Mouse (Mus musculus): ENCODE results near the gene Vps37d. TPM values are rescaled to one million over a fixed set of nuclear protein-coding genes. Genes with fewer than 3 reads are reported as not detected.

Vps37d gene
- polyA plus RNA-seq, 1 experiment from 2014 or later, result 18.1 TPM

GRCm38 (mm10) chr5:135107521-135108501 is 29.7 kb upstream of the Vps37d start:
- no peak for DNase-seq (ENCODE audit: low read depth, low spot score)
- CTCF ChIA-PET, result no interaction called here
- in situ Hi-C loops (cut with MboI; ENCODE audit: low pct_unique_long_range_greater_than_20kb), result no loop called here
- ATAC-seq, result no peak
- H3K27me3 ChIP-seq, result peaks cover 5% of the 10 kb centered on the region
- no peak for TF ChIP-seq CTCF (IDR thresholded peaks at IDR 0.05)
- POLR2A ChIA-PET, result no interaction called here

GRCm38 (mm10) chr5:135106758-135107256 is 28.7 kb upstream of the Vps37d start:
- in situ Hi-C loops (cut with MboI; ENCODE audit: low pct_unique_long_range_greater_than_20kb), result no loop called here
- ATAC-seq (no peak), DNase-seq (ENCODE audit: low read depth, low spot score) (no peak)
- TF ChIP-seq CTCF (IDR thresholded peaks at IDR 0.05), result no peak
- H3K27me3 ChIP-seq, result peaks cover 5% of the 10 kb centered on the region
- POLR2A ChIA-PET, result no interaction called here
- CTCF ChIA-PET, result no interaction called here

GRCm38 (mm10) chr5:135103999-135104660 is 26.1 kb upstream of the Vps37d start:
- peaks cover 5% of the 10 kb centered on the region for H3K27me3 ChIP-seq
- no peak for ATAC-seq
- no peak for DNase-seq (ENCODE audit: low read depth, low spot score)
- POLR2A ChIA-PET, result no interaction called here
- TF ChIP-seq CTCF (IDR thresholded peaks at IDR 0.05), result no peak
- in situ Hi-C loops (cut with MboI; ENCODE audit: low pct_unique_long_range_greater_than_20kb), result no loop called here
- CTCF ChIA-PET, result interaction anchor here (1.4 kb wide), 1 partner anchor 88 kb away, joined by 4 read pairs; no protein-coding TSS in a partner anchor

DNA sequence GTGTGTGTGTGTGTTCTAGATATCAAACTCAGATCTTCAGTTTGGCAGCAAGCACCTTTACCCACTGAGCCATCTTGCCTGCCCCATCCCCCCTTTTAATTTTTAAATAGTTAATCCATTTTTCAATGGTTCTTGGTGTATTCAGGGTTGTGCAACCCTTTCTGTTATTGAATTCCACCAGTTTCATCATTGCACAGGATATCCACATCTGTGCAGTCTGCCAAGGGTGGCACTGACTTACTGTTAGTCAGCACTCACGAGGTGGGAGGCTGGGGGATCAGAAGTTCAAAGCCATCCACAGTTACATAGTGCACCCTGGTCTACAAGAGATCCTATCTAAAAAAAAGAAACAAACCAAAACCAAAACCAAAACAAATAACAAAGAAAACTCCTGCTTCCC is 22.9 kb upstream of the Vps37d start:
- TF ChIP-seq CTCF (IDR thresholded peaks at IDR 0.05), result no peak
- CTCF ChIA-PET, result no interaction called here
- in situ Hi-C loops (cut with MboI; ENCODE audit: low pct_unique_long_range_greater_than_20kb), result no loop called here
- ATAC-seq (no peak), DNase-seq (ENCODE audit: low read depth, low spot score) (no peak)
- no peaks in the 10 kb centered on the region for H3K27me3 ChIP-seq
- POLR2A ChIA-PET, result no interaction called here

DNA sequence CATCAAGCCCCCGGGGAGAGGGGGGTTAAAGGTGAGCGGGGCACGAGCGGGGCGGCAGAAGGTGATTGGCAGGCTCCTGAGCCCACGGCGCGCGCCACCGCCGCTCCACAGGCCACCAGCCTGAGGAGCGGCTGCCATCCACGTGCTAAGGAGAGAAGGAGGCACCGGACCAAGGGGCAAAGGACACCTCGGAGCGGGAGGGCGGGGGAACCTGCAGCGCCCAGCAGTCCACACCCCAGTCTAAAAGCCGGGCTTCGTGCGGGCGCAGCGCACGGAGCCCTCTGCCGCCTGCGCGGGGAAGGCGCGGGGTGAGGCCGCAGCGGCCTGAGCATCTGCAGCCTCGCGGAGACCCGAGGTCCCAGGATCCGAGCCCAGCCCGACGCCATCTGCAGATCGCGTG is 11.6 kb upstream of the Vps37d start, which contains the start of gene Mlxipl:
Gene Mlxipl (plus strand): TSS at position 238 of the 400 bp plus-strand sequence.
- DNase-seq (ENCODE audit: low read depth, low spot score) (no peak), ATAC-seq (no peak)
- H3K27me3 ChIP-seq, result peaks cover 28% of the 10 kb centered on the region
- in situ Hi-C loops (cut with MboI; ENCODE audit: low pct_unique_long_range_greater_than_20kb), result no loop called here
- ChIA-PET CTCF (no interaction called here), POLR2A (no interaction called here)
- TF ChIP-seq CTCF (IDR thresholded peaks at IDR 0.05), result no peak

- DNase-seq (ENCODE audit: low read depth, low spot score), result no peak
- POLR2A ChIA-PET, result no interaction called here
- in situ Hi-C loops (cut with MboI; ENCODE audit: low pct_unique_long_range_greater_than_20kb), result no loop called here
Observed at GRCm38 (mm10) chr5:135086871-135087270, 8.8 kb upstream of the Vps37d start.

GRCm38 (mm10) chr5:135080539-135080938 is 2.5 kb upstream of the Vps37d start:
- ChIA-PET POLR2A (no interaction called here), CTCF (interaction anchor here (1.0 kb wide), 1 partner anchor 65 kb away, joined by 5 read pairs; no protein-coding TSS in a partner anchor)
- no peak for ATAC-seq
- no peak for TF ChIP-seq CTCF (IDR thresholded peaks at IDR 0.05)
- in situ Hi-C loops (cut with MboI; ENCODE audit: low pct_unique_long_range_greater_than_20kb), result no loop called here
- no peaks in the 10 kb centered on the region for H3K27me3 ChIP-seq
- no peak for DNase-seq (ENCODE audit: low read depth, low spot score)

More at GRCm38 (mm10) chr5:135086871-135087270, 8.8 kb upstream of the Vps37d start:
- no peak for TF ChIP-seq CTCF (IDR thresholded peaks at IDR 0.05)
- peaks cover 14% of the 10 kb centered on the region for H3K27me3 ChIP-seq
- no peak for ATAC-seq
- CTCF ChIA-PET, result no interaction called here

DNA sequence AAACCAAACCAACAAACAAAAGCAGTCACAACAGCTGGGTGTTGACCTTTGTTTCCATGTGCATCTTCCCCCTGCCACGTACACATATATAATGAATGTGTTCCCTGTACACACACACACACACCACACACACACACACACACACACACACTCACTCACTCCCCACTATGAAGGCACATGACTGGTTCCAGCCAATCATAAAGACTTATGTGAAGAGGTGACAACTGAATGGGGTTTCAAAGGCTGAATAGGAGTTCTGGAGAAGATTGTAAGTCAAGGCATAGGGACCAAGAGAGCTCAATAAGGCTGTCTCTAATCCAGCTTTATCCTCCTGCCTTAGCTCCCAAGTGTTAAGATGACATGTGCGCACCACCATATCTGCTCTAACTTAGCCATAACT is 1.5 kb upstream of the Vps37d start:
- in situ Hi-C loops (cut with MboI; ENCODE audit: low pct_unique_long_range_greater_than_20kb), result no loop called here
- ChIA-PET CTCF (interaction anchor here (1.0 kb wide), 1 partner anchor 64 kb away, joined by 5 read pairs; no protein-coding TSS in a partner anchor), POLR2A (interaction anchor here (0.6 to 1.8 kb wide), 3 partner anchors 17 to 1103 kb away, joined by 3 to 6 read pairs (median 4); no protein-coding TSS in a partner anchor)
- DNase-seq (ENCODE audit: low read depth, low spot score) (no peak), ATAC-seq (no peak)
- no peak for TF ChIP-seq CTCF (IDR thresholded peaks at IDR 0.05)
- H3K27me3 ChIP-seq, result no peaks in the 10 kb centered on the region

GRCm38 (mm10) chr5:135078482-135078810 is 380 bp upstream of the Vps37d start:
- in situ Hi-C loops (cut with MboI; ENCODE audit: low pct_unique_long_range_greater_than_20kb), result no loop called here
- POLR2A ChIA-PET, result interaction anchor here (1.8 kb wide), 1 partner anchor 40 kb away, joined by 4 read pairs; no protein-coding TSS in a partner anchor
- DNase-seq (ENCODE audit: low read depth, low spot score) (no peak), ATAC-seq (no peak)
- CTCF ChIA-PET, result interaction anchor here (1.4 to 3.8 kb wide), 5 partner anchors 11 to 113 kb away, joined by 4 to 26 read pairs (median 8); no protein-coding TSS in a partner anchor
- H3K27me3 ChIP-seq, result no peaks in the 10 kb centered on the region
- no peak for TF ChIP-seq CTCF (IDR thresholded peaks at IDR 0.05)

GRCm38 (mm10) chr5:135076931-135077505 is 1.0 kb downstream of the Vps37d start:
- in situ Hi-C loops (cut with MboI; ENCODE audit: low pct_unique_long_range_greater_than_20kb), result no loop called here

More at GRCm38 (mm10) chr5:135076931-135077505, 1.0 kb downstream of the Vps37d start:
- ATAC-seq, result no peak
- no peak for TF ChIP-seq CTCF (IDR thresholded peaks at IDR 0.05)
- ChIA-PET CTCF (interaction anchor here (0.8 to 3.8 kb wide), 8 partner anchors 9 to 114 kb away, joined by 3 to 26 read pairs (median 6); no protein-coding TSS in a partner anchor), POLR2A (interaction anchor here (1.4 kb wide), 1 partner anchor 8 kb away, joined by 4 read pairs; no protein-coding TSS in a partner anchor)
- DNase-seq (ENCODE audit: low read depth, low spot score), result peak; percentile 7
- H3K27me3 ChIP-seq, result no peaks in the 10 kb centered on the region
